Mouse (Mus musculus) CD4-positive, CD25-positive, alpha-beta regulatory T cell, adult 9 weeks (primary cell): ENCODE results near the gene Gm21411. TPM values are rescaled to one million over a fixed set of nuclear protein-coding genes. Genes with fewer than 3 reads are reported as not detected.

Experiments used
- polyA plus RNA-seq: library from polyadenylated mRNA; unstranded; fragments of 100-300 nt; shearing (Covaris generic); gene quantifications from one replicate; pipeline ENCODE4 v1.2.1, GENCODE M21; 2017

Gene Gm21411
- not detected for polyA plus RNA-seq

DNA sequence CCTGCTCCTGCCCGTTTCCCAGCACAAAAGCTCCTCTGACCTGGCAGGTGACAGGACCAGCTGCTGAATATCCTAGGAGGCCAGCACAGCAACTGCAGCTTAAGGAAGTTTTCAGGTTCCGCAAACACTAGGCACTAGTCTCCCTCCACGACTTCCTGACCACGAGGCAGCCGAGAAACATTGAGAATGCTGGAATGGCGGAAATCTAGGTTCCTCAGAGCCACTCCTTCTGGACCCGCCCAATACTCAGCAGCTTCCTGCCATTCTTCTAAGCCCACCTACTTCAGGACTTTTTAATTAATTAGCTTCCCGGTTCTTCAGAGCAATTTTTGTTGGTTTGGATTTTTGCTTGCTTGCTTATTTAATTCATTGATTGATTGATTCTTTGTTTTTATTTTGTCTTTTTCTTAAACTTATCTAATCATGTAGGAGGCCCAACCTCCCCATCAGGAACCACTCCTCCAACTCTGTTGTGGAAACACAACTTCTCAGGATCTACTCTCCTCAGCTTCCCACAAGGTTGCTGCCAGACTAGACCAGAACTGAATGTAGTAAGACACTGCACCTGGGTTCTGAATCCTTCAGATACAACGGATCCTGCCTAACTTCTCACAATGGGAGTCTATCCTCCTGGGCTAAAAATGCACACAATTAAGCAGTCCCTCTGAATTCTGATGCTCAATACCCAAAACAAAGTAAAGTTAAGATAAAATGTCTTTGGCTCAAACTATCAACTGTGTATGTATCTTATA lies at the start of gene Gm21411:
Gm21411 (minus strand) TSS at position 205 of the 752 bp plus-strand sequence.

Other genes with a start within 250 kb of the Gm21411 start
- gene Zfp989, start 62.4 kb upstream of the Gm21411 start, polyA plus RNA-seq: 1.8 TPM
- 0.38 TPM for gene Rex2, start 112.3 kb upstream of the Gm21411 start, polyA plus RNA-seq
- 8.2 TPM for gene Zfp991, start 222.4 kb upstream of the Gm21411 start, polyA plus RNA-seq